Mouse (Mus musculus) lung, embryonic 15.5 days (tissue): ENCODE measurements around the gene Plekho1. TPM values are rescaled to one million over a fixed set of nuclear protein-coding genes. Genes with fewer than 3 reads are reported as not detected.
"Not testable (repeated sequence)": the region's sequence is repeated elsewhere in the genome, so short reads cannot be mapped to it uniquely, and the experiment has no call there.

Source experiments
- ATAC-seq: fragments of 200-750 bp; cut with Nextera tagmentation; 2 replicates; pipeline ENCODE4 v1.8.0; 2017; ENCODE audit warnings: moderate number of reproducible peaks, borderline replicate concordance; ENCODE audit not compliant: low FRiP score, low TSS enrichment; ENCODE audit errors: extremely low read depth
- H3K27ac ChIP-seq: fragments of 300-500 bp; sonication (generic); 2 replicates; pipeline ENCODE4 v1.5.1; 2015; ENCODE audit warnings: moderate library complexity, mild to moderate bottlenecking, inconsistent platforms
- H3K27me3 ChIP-seq: fragments of 300-500 bp; sonication (generic); 2 replicates; pipeline ENCODE4 v1.6.1; 2015; ENCODE audit warnings: inconsistent platforms
- H3K36me3 ChIP-seq: fragments of 300-500 bp; sonication (generic); 2 replicates; pipeline ENCODE4 v1.6.1; 2015; ENCODE audit warnings: inconsistent platforms
- H3K4me1 ChIP-seq: fragments of 300-500 bp; sonication (generic); 2 replicates; pipeline ENCODE4 v1.6.1; 2015; ENCODE audit warnings: inconsistent platforms
- H3K4me2 ChIP-seq: fragments of 300-500 bp; sonication (generic); 2 replicates; pipeline ENCODE4 v1.6.1; 2015; ENCODE audit warnings: inconsistent platforms, mild to moderate bottlenecking, moderate library complexity
- H3K4me3 ChIP-seq: fragments of 300-500 bp; sonication (generic); 2 replicates; pipeline ENCODE4 v1.5.1; 2015; ENCODE audit warnings: mild to moderate bottlenecking, inconsistent platforms
- H3K9ac ChIP-seq: fragments of 300-500 bp; sonication (generic); 2 replicates; pipeline ENCODE4 v1.6.1; 2015; ENCODE audit warnings: inconsistent platforms
- H3K9me3 ChIP-seq: fragments of 300-500 bp; sonication (generic); 2 replicates; pipeline ENCODE4 v1.6.1; 2016; ENCODE audit warnings: inconsistent platforms
- WGBS: fragments of 180-500 bp; shearing (Covaris S2); methylation state at CpG from one replicate; pipeline ENCODE4 v1.1.7; 2015; 5-methylcytosine and 5-hydroxymethylcytosine counted together
- polyA plus RNA-seq: library from polyadenylated mRNA; unstranded; fragments of >200 nt; fragmentation: Nextera tagmentation; extraction: Ambion mirVana; gene quantifications from 2 replicates; pipeline ENCODE4 v1.2.1, GENCODE M21; 2015

The Plekho1 gene
- polyA plus RNA-seq, 1 experiment from 2014 or later = 38.2 TPM

DNA sequence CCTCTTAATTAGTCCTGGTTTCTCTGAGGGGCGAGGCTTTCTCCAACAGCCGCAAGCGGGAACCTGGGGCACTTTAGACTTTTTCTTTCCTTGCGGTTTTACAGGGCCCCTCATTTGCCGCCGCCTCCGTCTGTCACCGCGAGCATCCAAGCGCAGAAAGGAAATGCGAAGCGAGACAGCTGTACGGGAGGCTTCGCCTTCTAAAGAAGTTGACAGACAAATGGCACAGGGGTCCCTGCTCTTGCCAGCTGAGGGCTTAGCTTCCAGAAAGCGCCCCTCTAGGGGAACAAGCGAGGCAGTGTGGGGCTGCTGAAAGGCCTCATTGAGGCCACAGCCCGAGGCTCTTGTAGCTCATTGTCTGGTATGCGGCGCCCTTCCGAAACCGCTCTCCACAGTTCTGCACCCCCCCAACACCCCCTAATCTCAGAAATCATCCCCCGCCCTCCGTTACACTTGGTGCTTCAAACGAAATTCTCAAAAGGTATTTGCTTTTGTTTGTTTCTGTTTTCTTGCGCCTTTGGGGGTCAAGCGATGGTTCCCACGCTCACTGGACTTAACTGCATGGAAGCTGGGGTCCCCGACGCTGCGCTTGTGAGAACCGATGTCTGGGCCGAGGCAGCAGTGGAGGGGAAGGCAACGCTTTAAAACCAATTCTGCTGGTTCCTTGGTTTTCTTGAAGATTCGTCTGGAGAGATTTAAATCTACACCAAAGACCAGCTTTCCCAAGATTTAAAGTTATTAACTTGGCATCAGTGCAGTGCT, 22.7 kb downstream of the Plekho1 start:
- peak overlapping the region; percentile 29 for H3K4me3 ChIP-seq
- H3K27ac ChIP-seq = no peak overlapping the region
- no peaks in the 10 kb centered on the region for H3K9me3 ChIP-seq
- H3K36me3 ChIP-seq = no peaks in the 10 kb centered on the region
- 6% methylated on average over 34 of the region's 34 CpGs for WGBS
- H3K4me2 ChIP-seq = peak overlapping the region; percentile 62
- ATAC-seq = peak; percentile 59; the same call in 1 of the 2 replicates
- H3K9ac ChIP-seq = peak overlapping the region; percentile 29
- peaks cover 11% of the 10 kb centered on the region; the same call in 1 of the 2 replicates for H3K27me3 ChIP-seq
- peaks cover 11% of the 10 kb centered on the region for H3K4me1 ChIP-seq

GRCm38 (mm10) chr3:95972251-95972872, 23.4 kb downstream of the Plekho1 start:
- H3K4me1 ChIP-seq = peaks cover 11% of the 10 kb centered on the region
- H3K9ac ChIP-seq = peak overlapping the region; percentile 29; the same call in 1 of the 2 replicates
- H3K27me3 ChIP-seq = peaks cover 11% of the 10 kb centered on the region; the same call in 1 of the 2 replicates
- no peak overlapping the region for H3K27ac ChIP-seq
- no peak for ATAC-seq
- WGBS = 68% methylated on average over 12 of the region's 12 CpGs
- peak overlapping the region; percentile 29 for H3K4me3 ChIP-seq
- H3K9me3 ChIP-seq = no peaks in the 10 kb centered on the region
- H3K36me3 ChIP-seq = no peaks in the 10 kb centered on the region
- peak overlapping the region; percentile 62 for H3K4me2 ChIP-seq

GRCm38 (mm10) chr3:95970661-95971060, 25.1 kb downstream of the Plekho1 start:
- H3K4me2 ChIP-seq, H3K9ac ChIP-seq, H3K4me3 ChIP-seq, H3K36me3 ChIP-seq, H3K27ac ChIP-seq, ATAC-seq, H3K9me3 ChIP-seq: not testable (repeated sequence)
- Histone ChIP-seq H3K4me1 (peaks cover 16% of the 10 kb centered on the region), H3K27me3 (peaks cover 11% of the 10 kb centered on the region; the same call in 1 of the 2 replicates)
- WGBS = 52% methylated on average over 7 of the region's 7 CpGs

GRCm38 (mm10) chr3:95969277-95969676, 26.5 kb downstream of the Plekho1 start:
- H3K27ac ChIP-seq = no peak overlapping the region
- ATAC-seq = no peak
- H3K9me3 ChIP-seq = no peaks in the 10 kb centered on the region
- peaks cover 11% of the 10 kb centered on the region; the same call in 1 of the 2 replicates for H3K27me3 ChIP-seq
- H3K4me1 ChIP-seq = peaks cover 16% of the 10 kb centered on the region
- no peak overlapping the region for H3K9ac ChIP-seq
- H3K36me3 ChIP-seq = no peaks in the 10 kb centered on the region
- no peak overlapping the region for H3K4me2 ChIP-seq
- 70% methylated on average over 1 of the region's 1 CpGs for WGBS
- no peak overlapping the region for H3K4me3 ChIP-seq

- ATAC-seq = no peak
- Histone ChIP-seq H3K4me1 (peaks cover 5% of the 10 kb centered on the region), H3K9me3 (no peaks in the 10 kb centered on the region), H3K36me3 (no peaks in the 10 kb centered on the region), H3K27ac (no peak overlapping the region), H3K27me3 (no peaks in the 10 kb centered on the region), H3K9ac (no peak overlapping the region), H3K4me3 (no peak overlapping the region), H3K4me2 (peak overlapping the region; percentile 37; the same call in 1 of the 2 replicates)
- WGBS = 5% methylated on average over 7 of the region's 7 CpGs
Measured at GRCm38 (mm10) chr3:95965518-95966451, 30.0 kb downstream of the Plekho1 start.

GRCm38 (mm10) chr3:95963681-95964080, 32.1 kb downstream of the Plekho1 start:
- Histone ChIP-seq H3K4me1 (peaks cover 5% of the 10 kb centered on the region), H3K36me3 (no peaks in the 10 kb centered on the region), H3K9ac (no peak overlapping the region), H3K27me3 (no peaks in the 10 kb centered on the region), H3K4me2 (no peak overlapping the region), H3K4me3 (no peak overlapping the region), H3K9me3 (no peaks in the 10 kb centered on the region), H3K27ac (no peak overlapping the region)
- WGBS = 38% methylated on average over 4 of the region's 4 CpGs
- no peak for ATAC-seq

DNA sequence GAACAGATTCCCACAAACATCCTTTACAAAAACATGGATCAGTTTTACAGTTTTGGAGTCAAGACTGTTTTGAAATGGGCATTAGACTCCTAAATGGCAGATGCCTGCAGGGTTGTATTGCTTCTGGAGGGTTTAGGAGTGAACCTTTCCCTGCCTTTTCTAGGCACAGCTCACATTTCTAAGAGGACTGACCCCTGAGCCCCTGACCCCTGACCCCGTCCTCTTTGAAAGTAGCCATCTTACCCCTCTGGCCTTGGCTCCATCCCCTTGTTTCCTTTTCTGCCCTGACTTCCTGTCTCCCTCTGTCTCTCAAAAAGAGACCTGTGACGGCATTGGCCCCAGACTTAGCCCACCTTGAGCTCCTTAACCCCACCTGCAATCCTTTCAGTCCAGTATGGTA, 32.6 kb downstream of the Plekho1 start:
- H3K4me1 ChIP-seq = peaks cover 5% of the 10 kb centered on the region
- H3K4me3 ChIP-seq = no peak overlapping the region
- no peak for ATAC-seq
- H3K4me2 ChIP-seq = no peak overlapping the region
- H3K27me3 ChIP-seq = no peaks in the 10 kb centered on the region
- no peak overlapping the region for H3K27ac ChIP-seq
- no peak overlapping the region for H3K9ac ChIP-seq
- WGBS = 43% methylated on average over 2 of the region's 2 CpGs
- H3K36me3 ChIP-seq = no peaks in the 10 kb centered on the region
- no peaks in the 10 kb centered on the region for H3K9me3 ChIP-seq

- not testable (repeated sequence) for H3K36me3 ChIP-seq, H3K27me3 ChIP-seq, H3K4me3 ChIP-seq, H3K9ac ChIP-seq, ATAC-seq, H3K9me3 ChIP-seq, H3K4me2 ChIP-seq, H3K27ac ChIP-seq
- peaks cover 14% of the 10 kb centered on the region for H3K4me1 ChIP-seq
- 74% methylated on average over 8 of the region's 8 CpGs for WGBS
Measured at GRCm38 (mm10) chr3:95962182-95962581, 33.6 kb downstream of the Plekho1 start.

DNA sequence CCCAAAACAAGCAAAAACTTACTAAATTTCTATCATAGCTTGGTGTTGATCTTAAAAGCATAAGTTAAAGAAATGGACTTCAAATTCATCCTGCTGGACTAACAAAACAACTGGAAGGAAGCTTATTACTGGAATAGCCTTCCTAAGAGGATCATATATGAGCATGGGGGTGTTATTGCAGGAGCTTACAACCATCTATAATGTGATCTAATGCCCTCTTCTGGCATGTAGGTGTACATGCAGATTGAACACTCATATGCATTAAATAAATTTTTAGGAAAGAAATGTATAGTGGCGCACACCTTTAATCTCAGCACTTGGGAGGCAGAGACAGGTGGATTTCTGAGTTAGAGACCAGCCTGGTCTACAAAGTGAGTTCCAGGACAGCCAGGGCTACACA, 36.0 kb downstream of the Plekho1 start:
- no peak overlapping the region for H3K9ac ChIP-seq
- no peaks in the 10 kb centered on the region for H3K27me3 ChIP-seq
- 90% methylated on average over 1 of the region's 1 CpGs for WGBS
- no peak overlapping the region for H3K4me3 ChIP-seq
- peaks cover 10% of the 10 kb centered on the region; the same call in 1 of the 2 replicates for H3K4me1 ChIP-seq
- H3K36me3 ChIP-seq = no peaks in the 10 kb centered on the region
- H3K27ac ChIP-seq = no peak overlapping the region
- no peaks in the 10 kb centered on the region for H3K9me3 ChIP-seq
- no peak overlapping the region for H3K4me2 ChIP-seq
- no peak for ATAC-seq

- Histone ChIP-seq H3K9ac (no peak overlapping the region), H3K4me3 (no peak overlapping the region), H3K27ac (no peak overlapping the region), H3K4me1 (peaks cover 10% of the 10 kb centered on the region; the same call in 1 of the 2 replicates), H3K4me2 (no peak overlapping the region), H3K27me3 (no peaks in the 10 kb centered on the region), H3K36me3 (no peaks in the 10 kb centered on the region), H3K9me3 (no peaks in the 10 kb centered on the region)
- 75% methylated on average over 5 of the region's 5 CpGs for WGBS
- no peak for ATAC-seq
Measured at GRCm38 (mm10) chr3:95959082-95959481, 36.7 kb downstream of the Plekho1 start.

- H3K4me3 ChIP-seq = no peak overlapping the region
- H3K4me2 ChIP-seq = no peak overlapping the region
- peak overlapping the region; percentile 83 for H3K27ac ChIP-seq
- H3K36me3 ChIP-seq = no peaks in the 10 kb centered on the region
- ATAC-seq = peak; percentile 75; the same call in 1 of the 2 replicates
- peaks cover 10% of the 10 kb centered on the region; the same call in 1 of the 2 replicates for H3K4me1 ChIP-seq
- no peaks in the 10 kb centered on the region for H3K9me3 ChIP-seq
- H3K9ac ChIP-seq = no peak overlapping the region
- H3K27me3 ChIP-seq = no peaks in the 10 kb centered on the region
- 22% methylated on average over 8 of the region's 8 CpGs for WGBS
Measured at GRCm38 (mm10) chr3:95957359-95958148, 38.2 kb downstream of the Plekho1 start.
